Mouse (Mus musculus) liver, embryonic 16.5 days (tissue): ENCODE data around the gene Htra1. TPM values are rescaled to one million over a fixed set of nuclear protein-coding genes. Genes with fewer than 3 reads are reported as not detected.

ENCODE experiments used
- ATAC-seq: fragments of 200-750 bp; cut with Nextera tagmentation; 2 replicates; pipeline ENCODE4 v1.8.0; 2017; ENCODE audit warnings: low read depth, mild to moderate bottlenecking, moderate number of reproducible peaks, moderate library complexity
- H3K27ac ChIP-seq: fragments of 300-500 bp; sonication (generic); 2 replicates; pipeline ENCODE4 v1.5.1; 2014; ENCODE audit warnings: mild to moderate bottlenecking, low read length
- H3K27me3 ChIP-seq: fragments of 300-500 bp; sonication (generic); 2 replicates; pipeline ENCODE4 v1.6.1; 2014; ENCODE audit warnings: low read depth, low read length, mixed read lengths; ENCODE audit not compliant: control insufficient read depth, insufficient read depth
- H3K36me3 ChIP-seq: fragments of 300-500 bp; sonication (generic); 2 replicates; pipeline ENCODE4 v1.6.1; 2014; ENCODE audit warnings: mild to moderate bottlenecking; ENCODE audit not compliant: control insufficient read depth, insufficient read depth
- H3K4me1 ChIP-seq: fragments of 300-500 bp; sonication (generic); 2 replicates; pipeline ENCODE4 v1.6.1; 2014; ENCODE audit warnings: low read depth, low read length, mixed read lengths; ENCODE audit not compliant: control insufficient read depth
- H3K4me2 ChIP-seq: fragments of 300-500 bp; sonication (generic); 2 replicates; pipeline ENCODE4 v1.6.1; 2014; ENCODE audit warnings: low read depth, low read length, mixed read lengths
- H3K4me3 ChIP-seq: fragments of 300-500 bp; sonication (generic); 2 replicates; pipeline ENCODE4 v1.5.1; 2014; ENCODE audit warnings: low read depth, mild to moderate bottlenecking, low read length
- H3K9ac ChIP-seq: fragments of 300-500 bp; sonication (generic); 2 replicates; pipeline ENCODE4 v1.6.1; 2014; ENCODE audit warnings: low read depth, low read length
- H3K9me3 ChIP-seq: fragments of 300-500 bp; sonication (generic); replicated peaks from 2 replicates; pipeline ENCODE4 v1.6.1; 2016; ENCODE audit warnings: low read length; ENCODE audit not compliant: control insufficient read depth
- WGBS: fragments of 180-500 bp; shearing (Covaris S2); extraction: QIAGEN DNeasy Blood & Tissue Kit; methylation state at CpG from one replicate; pipeline ENCODE4 v1.1.7; 2014; ENCODE audit not compliant: insufficient replicate concordance; 5-methylcytosine and 5-hydroxymethylcytosine counted together
- polyA plus RNA-seq: library from polyadenylated mRNA; unstranded; fragments of >200 nt; fragmentation: Nextera tagmentation; extraction: Ambion mirVana; gene quantifications from 2 replicates; pipeline ENCODE4 v1.2.1, GENCODE M21; 2015

Gene Htra1
- polyA plus RNA-seq, 1 experiment from 2014 or later: 1.0 TPM

- Histone ChIP-seq H3K27ac (no peak overlapping the region), H3K27me3 (no peaks in the 10 kb centered on the region), H3K36me3 (no peaks in the 10 kb centered on the region), H3K9me3 (no peaks in the 10 kb centered on the region), H3K4me2 (no peak overlapping the region), H3K4me1 (no peaks in the 10 kb centered on the region), H3K9ac (no peak overlapping the region), H3K4me3 (no peak overlapping the region)
- ATAC-seq: no peak
- 72% methylated on average over 4 of the region's 4 CpGs for WGBS
Measured at GRCm38 (mm10) chr7:130898373-130898772, 37.5 kb upstream of the Htra1 start.

- H3K27me3 ChIP-seq: no peaks in the 10 kb centered on the region
- no peaks in the 10 kb centered on the region for H3K9me3 ChIP-seq
- H3K9ac ChIP-seq: no peak overlapping the region
- no peak overlapping the region for H3K4me2 ChIP-seq
- H3K36me3 ChIP-seq: no peaks in the 10 kb centered on the region
- H3K4me3 ChIP-seq: no peak overlapping the region
- WGBS: 44% methylated on average over 5 of the region's 5 CpGs
- ATAC-seq: no peak
- no peak overlapping the region for H3K27ac ChIP-seq
- H3K4me1 ChIP-seq: no peaks in the 10 kb centered on the region
Measured at GRCm38 (mm10) chr7:130900233-130900848, 35.6 kb upstream of the Htra1 start.

GRCm38 (mm10) chr7:130902929-130903328 lies 33.0 kb upstream of the Htra1 start:
- H3K4me2 ChIP-seq: no peak overlapping the region
- H3K36me3 ChIP-seq: no peaks in the 10 kb centered on the region
- no peaks in the 10 kb centered on the region for H3K9me3 ChIP-seq
- WGBS: 61% methylated on average over 1 of the region's 1 CpGs
- no peak overlapping the region for H3K27ac ChIP-seq
- H3K4me1 ChIP-seq: no peaks in the 10 kb centered on the region
- no peak overlapping the region for H3K9ac ChIP-seq
- no peaks in the 10 kb centered on the region for H3K27me3 ChIP-seq
- no peak overlapping the region for H3K4me3 ChIP-seq
- ATAC-seq: no peak

DNA sequence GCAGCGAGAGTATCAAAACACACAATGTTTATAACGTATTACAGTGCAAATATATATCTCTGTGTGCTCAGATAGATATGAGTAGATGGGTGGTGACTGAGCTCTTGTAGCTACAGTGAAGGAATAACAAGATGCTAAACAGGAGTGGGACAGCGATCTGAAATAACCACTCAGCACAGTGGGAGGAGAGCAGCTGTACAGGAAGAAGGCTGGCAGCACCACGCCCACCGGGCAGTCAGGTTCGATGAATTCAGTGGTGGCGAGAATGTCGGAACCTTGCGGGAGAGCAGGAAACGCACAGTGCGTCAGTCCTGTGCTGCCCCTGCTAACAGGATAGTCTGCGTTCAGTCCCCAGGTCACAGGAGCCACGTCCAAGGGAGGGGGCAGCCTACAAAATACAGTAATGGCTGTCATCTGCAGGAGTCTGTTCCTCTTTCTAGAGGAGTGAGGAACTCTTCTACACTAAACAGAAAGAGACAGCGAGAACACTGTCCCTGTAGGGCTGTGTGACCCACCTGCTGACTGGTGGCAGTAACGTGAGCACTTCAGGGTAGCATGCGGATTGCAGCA lies 32.3 kb upstream of the Htra1 start:
- WGBS: 49% methylated on average over 16 of the region's 16 CpGs
- Histone ChIP-seq H3K4me1 (no peaks in the 10 kb centered on the region), H3K4me2 (no peak overlapping the region), H3K27ac (no peak overlapping the region), H3K4me3 (no peak overlapping the region; the same call in 1 of the 2 replicates), H3K9me3 (no peaks in the 10 kb centered on the region), H3K9ac (no peak overlapping the region), H3K27me3 (no peaks in the 10 kb centered on the region), H3K36me3 (no peaks in the 10 kb centered on the region)
- 0 out of 2 replicates have a peak, but pooled peaks have one; percentile 11 for ATAC-seq

GRCm38 (mm10) chr7:130904571-130905365 lies 31.1 kb upstream of the Htra1 start:
- H3K4me3 ChIP-seq: no peak overlapping the region
- H3K9ac ChIP-seq: no peak overlapping the region
- no peaks in the 10 kb centered on the region for H3K4me1 ChIP-seq
- H3K36me3 ChIP-seq: no peaks in the 10 kb centered on the region; the same call in 1 of the 2 replicates
- ATAC-seq: no peak
- no peak overlapping the region for H3K27ac ChIP-seq
- no peaks in the 10 kb centered on the region for H3K9me3 ChIP-seq
- H3K4me2 ChIP-seq: no peak overlapping the region
- H3K27me3 ChIP-seq: no peaks in the 10 kb centered on the region
- WGBS: 73% methylated on average over 13 of the region's 13 CpGs

- no peaks in the 10 kb centered on the region for H3K4me1 ChIP-seq
- no peaks in the 10 kb centered on the region; the same call in 1 of the 2 replicates for H3K36me3 ChIP-seq
- H3K9me3 ChIP-seq: no peaks in the 10 kb centered on the region
- WGBS: 78% methylated on average over 14 of the region's 14 CpGs
- ATAC-seq: no peak
- H3K4me3 ChIP-seq: no peak overlapping the region
- no peaks in the 10 kb centered on the region for H3K27me3 ChIP-seq
- no peak overlapping the region for H3K27ac ChIP-seq
- H3K9ac ChIP-seq: no peak overlapping the region
- H3K4me2 ChIP-seq: no peak overlapping the region
Measured at GRCm38 (mm10) chr7:130910841-130911240, 25.1 kb upstream of the Htra1 start.

DNA sequence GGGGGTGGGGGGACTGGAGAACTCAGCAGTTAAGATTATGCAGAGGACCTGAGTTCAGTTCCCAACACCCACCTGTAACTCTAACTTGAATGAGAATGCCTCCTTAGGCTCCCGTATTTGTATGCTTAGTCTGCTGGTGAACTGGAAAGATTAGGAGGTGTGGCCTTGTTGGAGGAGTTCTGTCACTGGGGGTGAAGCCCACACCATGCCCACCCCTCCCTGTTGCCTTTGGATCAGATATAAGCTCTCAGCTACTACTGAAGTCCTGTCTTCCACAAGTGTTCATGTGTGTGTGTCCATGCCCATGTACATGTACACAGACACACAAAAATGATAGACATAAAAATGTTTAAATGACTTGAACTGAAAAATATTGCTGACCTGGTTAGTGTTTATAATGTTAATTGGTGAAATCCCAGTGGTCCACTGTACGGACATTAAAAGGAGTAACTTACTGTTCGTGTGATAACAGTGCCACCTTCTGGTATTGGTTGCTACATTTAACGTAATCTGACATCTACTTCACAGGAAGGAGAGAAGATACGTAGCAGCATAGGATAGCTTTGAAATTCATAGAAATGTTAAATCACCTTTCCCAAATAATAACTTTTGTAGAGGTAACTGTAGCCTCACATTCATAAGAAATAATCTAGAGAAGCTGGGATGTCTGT lies 21.1 kb upstream of the Htra1 start:
- H3K4me1 ChIP-seq: no peaks in the 10 kb centered on the region
- H3K27me3 ChIP-seq: no peaks in the 10 kb centered on the region
- ATAC-seq: no peak
- WGBS: 41% methylated on average over 5 of the region's 5 CpGs
- no peaks in the 10 kb centered on the region for H3K36me3 ChIP-seq
- no peak overlapping the region for H3K4me3 ChIP-seq
- no peaks in the 10 kb centered on the region for H3K9me3 ChIP-seq
- H3K27ac ChIP-seq: no peak overlapping the region
- no peak overlapping the region for H3K4me2 ChIP-seq
- H3K9ac ChIP-seq: no peak overlapping the region

DNA sequence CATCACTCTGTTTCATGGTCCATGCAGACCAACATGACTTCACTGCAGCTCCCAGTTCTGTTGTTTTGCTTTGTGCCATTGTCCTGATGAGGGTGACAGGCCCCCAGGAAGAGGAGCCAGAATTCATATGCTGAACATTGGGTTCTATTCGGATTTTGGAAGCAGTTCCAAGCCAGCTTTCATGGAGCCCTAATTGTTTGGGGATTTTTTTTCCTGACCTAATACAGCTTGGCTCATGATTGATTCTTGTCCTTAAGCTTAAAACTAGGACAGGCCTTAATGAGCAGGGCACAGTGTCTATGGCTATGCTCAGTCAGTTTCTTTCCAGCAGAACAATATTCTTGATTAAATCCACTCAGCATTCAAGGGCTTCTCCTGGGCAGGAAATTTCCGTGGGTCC lies 17.7 kb upstream of the Htra1 start:
- Histone ChIP-seq H3K36me3 (no peaks in the 10 kb centered on the region), H3K27me3 (no peaks in the 10 kb centered on the region), H3K4me2 (no peak overlapping the region), H3K9me3 (no peaks in the 10 kb centered on the region), H3K27ac (no peak overlapping the region), H3K4me3 (no peak overlapping the region), H3K4me1 (no peaks in the 10 kb centered on the region), H3K9ac (no peak overlapping the region)
- no peak for ATAC-seq
- 32% methylated on average over 2 of the region's 2 CpGs for WGBS
